ENCODE assay signal across 25 mouse cellular contexts in the genomic region with DNA sequence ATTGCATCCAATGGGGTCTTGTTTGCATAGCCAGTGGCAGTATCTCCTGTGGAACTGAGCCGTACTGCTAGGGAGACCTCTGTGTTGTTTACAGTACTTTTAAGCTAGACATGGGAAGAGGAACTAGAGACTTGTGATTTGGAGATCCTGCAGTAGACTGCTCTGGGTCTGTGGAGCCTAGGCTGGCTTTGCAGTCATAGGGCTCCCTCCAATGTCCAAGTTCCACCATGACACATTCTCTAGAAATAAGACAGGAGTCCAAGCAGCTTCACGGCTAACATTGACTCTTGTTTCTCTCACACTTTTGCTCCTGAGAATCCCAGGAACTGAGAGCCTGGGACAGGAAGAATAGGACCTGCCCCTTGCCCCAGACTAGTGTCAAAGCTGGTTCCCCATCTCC. TPM values are rescaled to one million over a fixed set of nuclear protein-coding genes. Genes with fewer than 3 reads are reported as not detected.
DNase-seq lines count a peak whose midpoint lies in the region; ATAC-seq and TF ChIP-seq lines count a peak whose summit lies in the region.
"Had no signal": no experiment of that assay in that cellular context is flagged by ENCODE, and none has a peak within 500 bp of the region (broad histone marks: within the 10 kb centered on the region; RNA-seq: fewer than 3 reads in every experiment).

No protein-coding gene starts in this region.

- no peaks in the 10 kb centered on the region for H3K36me3 ChIP-seq in heart, embryonic 11.5 days (ENCODE audit: control insufficient read depth, insufficient read depth, low read length)
- no peaks in the 10 kb centered on the region for H3K36me3 ChIP-seq in kidney, postnatal 0 days (ENCODE audit: insufficient read depth, low read length)
- H3K36me3 ChIP-seq in forebrain, postnatal 0 days (ENCODE audit: insufficient read depth), result no peaks in the 10 kb centered on the region
- H3K36me3 ChIP-seq in forebrain, embryonic 10.5 days (replicated peaks), result no peaks in the 10 kb centered on the region
- H3K36me3 ChIP-seq: heart, embryonic 15.5 days; liver, embryonic 13.5 days; midbrain, embryonic 10.5 days; neural tube, embryonic 12.5 days had no signal

- H3K4me2 ChIP-seq in heart, embryonic 11.5 days, result no peak overlapping the region
- no peak overlapping the region for H3K4me2 ChIP-seq in kidney, postnatal 0 days (ENCODE audit: low read length)
- H3K4me2 ChIP-seq in forebrain, postnatal 0 days (ENCODE audit: low read depth), result no peak overlapping the region
- H3K4me2 ChIP-seq: heart, embryonic 15.5 days; hindbrain, embryonic 14.5 days; liver, embryonic 13.5 days; neural tube, embryonic 12.5 days had no signal

- H3K4me3 ChIP-seq in heart, embryonic 11.5 days (ENCODE audit: low read depth, low read length), result no peak overlapping the region
- no peak overlapping the region for H3K4me3 ChIP-seq in kidney, postnatal 0 days (replicated peaks; ENCODE audit: low read depth, low read length)
- no peak overlapping the region for H3K4me3 ChIP-seq in forebrain, postnatal 0 days (ENCODE audit: low read depth, low read length)
- no peak overlapping the region for H3K4me3 ChIP-seq in forebrain, embryonic 10.5 days
- H3K4me3 ChIP-seq: heart, embryonic 15.5 days; liver, embryonic 13.5 days; midbrain, embryonic 10.5 days; neural tube, embryonic 12.5 days had no signal

- no peak overlapping the region for H3K27ac ChIP-seq in heart, embryonic 11.5 days (ENCODE audit: low read depth, low read length)
- H3K27ac ChIP-seq in kidney, postnatal 0 days, result no peak overlapping the region
- H3K27ac ChIP-seq in forebrain, postnatal 0 days (ENCODE audit: low read depth, low read length), result no peak overlapping the region
- no peak overlapping the region for H3K27ac ChIP-seq in forebrain, embryonic 10.5 days
- H3K27ac ChIP-seq: heart, embryonic 15.5 days; hindbrain, embryonic 14.5 days; liver, embryonic 13.5 days; midbrain, embryonic 10.5 days; neural tube, embryonic 12.5 days had no signal

- H3K9me3 ChIP-seq in heart, embryonic 11.5 days (replicated peaks; ENCODE audit: control insufficient read depth, low read length), result no peaks in the 10 kb centered on the region
- no peaks in the 10 kb centered on the region for H3K9me3 ChIP-seq in kidney, postnatal 0 days (replicated peaks; ENCODE audit: low read length)
- no peaks in the 10 kb centered on the region for H3K9me3 ChIP-seq in forebrain, postnatal 0 days (ENCODE audit: low read length)
- peaks cover 29% of the 10 kb centered on the region; the same call in 1 of the 2 replicates for H3K9me3 ChIP-seq in forebrain, embryonic 10.5 days
- H3K9me3 ChIP-seq: heart, embryonic 15.5 days; liver, embryonic 13.5 days; neural tube, embryonic 12.5 days had no signal

- no peaks in the 10 kb centered on the region for H3K4me1 ChIP-seq in heart, embryonic 11.5 days (ENCODE audit: control insufficient read depth, insufficient read depth, low read length)
- H3K4me1 ChIP-seq in kidney, postnatal 0 days (replicated peaks; ENCODE audit: insufficient read depth, low read length), result no peaks in the 10 kb centered on the region
- no peaks in the 10 kb centered on the region for H3K4me1 ChIP-seq in forebrain, postnatal 0 days (ENCODE audit: insufficient read depth)
- no peaks in the 10 kb centered on the region for H3K4me1 ChIP-seq in forebrain, embryonic 10.5 days
- H3K4me1 ChIP-seq: liver, embryonic 13.5 days; midbrain, embryonic 10.5 days; neural tube, embryonic 12.5 days had no signal

- 90% methylated on average over 2 of the region's 2 CpGs for WGBS in heart, embryonic 11.5 days (ENCODE audit: insufficient replicate concordance)
- WGBS in kidney, postnatal 0 days, result 88% methylated on average over 2 of the region's 2 CpGs
- 93% methylated on average over 2 of the region's 2 CpGs for WGBS in forebrain, postnatal 0 days
- WGBS in forebrain, embryonic 10.5 days, result 94% methylated on average over 2 of the region's 2 CpGs

- H3K27me3 ChIP-seq in heart, embryonic 11.5 days (ENCODE audit: control insufficient read depth, insufficient read depth, low read length), result no peaks in the 10 kb centered on the region
- H3K27me3 ChIP-seq in kidney, postnatal 0 days (ENCODE audit: insufficient read depth, low read length), result no peaks in the 10 kb centered on the region
- H3K27me3 ChIP-seq in forebrain, postnatal 0 days (ENCODE audit: insufficient read depth, low read length), result no peaks in the 10 kb centered on the region
- H3K27me3 ChIP-seq in forebrain, embryonic 10.5 days (ENCODE audit: poor library complexity, severe bottlenecking), result no peaks in the 10 kb centered on the region
- H3K27me3 ChIP-seq: heart, embryonic 15.5 days; liver, embryonic 13.5 days; neural tube, embryonic 12.5 days had no signal

- TF ChIP-seq CTCF in kidney, postnatal 0 days (IDR thresholded peaks at IDR 0.05; ENCODE audit: low read depth), result peak; percentile 45
- no peak for TF ChIP-seq CTCF in forebrain, postnatal 0 days (IDR thresholded peaks at IDR 0.05; ENCODE audit: low read depth)

- H3K9ac ChIP-seq in heart, embryonic 11.5 days (ENCODE audit: low read depth, low read length), result no peak overlapping the region
- H3K9ac ChIP-seq in kidney, postnatal 0 days (ENCODE audit: low read depth, low read length), result no peak overlapping the region
- H3K9ac ChIP-seq in forebrain, postnatal 0 days, result no peak overlapping the region
- H3K9ac ChIP-seq: heart, embryonic 15.5 days; hindbrain, embryonic 14.5 days; liver, embryonic 13.5 days; neural tube, embryonic 12.5 days had no signal

- ATAC-seq in heart, embryonic 11.5 days (replicated peaks; ENCODE audit: insufficient number of reproducible peaks, low FRiP score, low TSS enrichment), result no peak
- no peak for ATAC-seq in kidney, postnatal 0 days (replicated peaks; ENCODE audit: low FRiP score, low read depth)
- no peak for ATAC-seq in forebrain, postnatal 0 days

- DNase-seq in heart, adult 11 months, result peak; percentile 49
- DNase-seq in kidney, postnatal 0 days (ENCODE audit: low spot score), result no peak
- no peak for DNase-seq in kidney, adult 8-10 months
- peak; percentile 13 for DNase-seq in 416B (ENCODE audit: low read depth)
- DNase-seq in brain, adult 2 months (ENCODE audit: low read depth, low spot score), result peak; percentile 5
- no peak for DNase-seq in forebrain, postnatal 0 days
- DNase-seq in forebrain, embryonic 10.5 days (ENCODE audit: extremely low spot score, low spot score), result no peak
- DNase-seq: cerebellum, adult 9-11 months; gastrocnemius, postnatal 25 days; kidney, adult 11 months; liver, embryonic 13.5 days; lung, postnatal 10 days; right cerebral cortex, postnatal 14 days; thymus, postnatal 14 days had no signal

RNA-seq across cellular contexts. Expression of a gene that starts 44.6 kb away (rescaled TPM):
- polyA plus RNA-seq in heart, embryonic 11.5 days (2014; fragmentation: Nextera tagmentation; extraction: Ambion mirVana), result 9.2 and 11.8 TPM in 2 replicates
- 10.9 and 12.9 TPM in 2 replicates for polyA plus RNA-seq in kidney, postnatal 0 days (2015; fragmentation: Nextera tagmentation; extraction: Ambion mirVana)
- total RNA-seq in forebrain, postnatal 0 days (2014; rRNA removed), result 22.5 and 31.3 TPM in 2 replicates
- 6.9 and 11.9 TPM in 2 replicates for polyA plus RNA-seq in forebrain, postnatal 0 days (2015; fragmentation: Nextera tagmentation; extraction: Ambion mirVana)
- 15.3 and 15.7 TPM in 2 replicates for polyA plus RNA-seq in forebrain, embryonic 10.5 days (2016; fragmentation: Nextera tagmentation; extraction: Ambion mirVana)

RNA-seq across cellular contexts. Expression of a gene that starts 57.0 kb away (rescaled TPM):
- not detected in 2 replicates for polyA plus RNA-seq in heart, embryonic 11.5 days (2014; fragmentation: Nextera tagmentation; extraction: Ambion mirVana)
- polyA plus RNA-seq in kidney, postnatal 0 days (2015; fragmentation: Nextera tagmentation; extraction: Ambion mirVana), result not detected in 2 replicates
- total RNA-seq in forebrain, postnatal 0 days (2014; rRNA removed), result not detected in 2 replicates
- polyA plus RNA-seq in forebrain, postnatal 0 days (2015; fragmentation: Nextera tagmentation; extraction: Ambion mirVana), result not detected in 2 replicates
- not detected in 2 replicates for polyA plus RNA-seq in forebrain, embryonic 10.5 days (2016; fragmentation: Nextera tagmentation; extraction: Ambion mirVana)
- total RNA-seq: adrenal gland, postnatal 4 days; gastrocnemius, postnatal 25 days; layer of hippocampus, postnatal 14 days; left cerebral cortex, postnatal 25 days had no signal
- polyA plus RNA-seq: embryonic facial prominence, embryonic 14.5 days; heart, embryonic 15.5 days; hindbrain, embryonic 14.5 days; liver, embryonic 13.5 days; midbrain, embryonic 10.5 days; neural tube, embryonic 12.5 days; spleen, adult 2 months; stomach, embryonic 16.5 days had no signal

Comparison
In these comparisons a context has a peak if more than half of its experiments do, and no peak if none do; other contexts are left out.
1. DNase-seq: peak in heart, adult 11 months (single experiment), 416B (single experiment) and brain, adult 2 months (single experiment); none in kidney, postnatal 0 days (single experiment), kidney, adult 8-10 months (0 of 2), forebrain, postnatal 0 days (single experiment) and forebrain, embryonic 10.5 days (single experiment).